In the genomic region with DNA sequence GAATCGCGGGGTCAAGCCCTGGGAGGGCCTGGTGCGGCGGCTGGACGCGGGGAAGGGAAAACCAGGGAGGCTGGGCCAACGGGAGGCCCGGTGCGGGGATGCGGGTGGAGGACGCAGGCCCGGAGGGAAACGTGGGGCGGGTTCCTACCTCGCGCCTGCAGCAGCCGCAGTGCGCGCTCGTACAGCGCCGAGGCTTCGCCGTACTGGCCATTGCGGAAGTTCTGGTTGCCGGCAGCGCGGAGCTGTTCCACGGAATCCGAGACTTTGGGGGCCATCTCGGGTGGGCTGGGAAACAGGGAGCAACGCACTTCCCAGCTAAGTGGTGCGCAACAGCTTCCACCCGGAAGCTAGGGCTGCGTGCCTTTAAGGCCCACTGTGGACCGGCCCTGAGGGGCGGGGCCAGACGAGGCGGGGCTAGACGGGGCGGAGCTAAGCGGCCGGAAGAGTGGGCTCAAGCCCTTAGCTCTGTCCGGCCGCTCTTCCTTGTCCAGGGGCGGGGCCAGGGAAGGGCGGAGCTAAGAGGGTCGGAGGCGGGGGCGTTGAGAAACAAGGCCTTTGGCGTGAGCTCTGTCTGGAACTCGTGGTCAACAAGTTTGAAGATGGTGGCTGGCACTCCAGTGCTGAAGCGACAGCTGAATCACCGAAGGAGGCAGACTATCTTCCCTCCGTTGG, we compare ENCODE assay signal across 7 mouse cellular contexts. TPM values are rescaled to one million over a fixed set of nuclear protein-coding genes. Genes with fewer than 3 reads are reported as not detected.
DNase-seq lines count a peak whose midpoint lies in the region; ATAC-seq and TF ChIP-seq lines count a peak whose summit lies in the region.

A gene (minus strand): TSS at position 405 of the 672 bp plus-strand sequence.

- peak within 1 kb of the TSS; percentile 84 for H3K27ac ChIP-seq in intestine, postnatal 0 days (ENCODE audit: low read depth, low read length)
- peak within 1 kb of the TSS; percentile 77 for H3K27ac ChIP-seq in midbrain, embryonic 12.5 days (replicated peaks)
- peak within 1 kb of the TSS; percentile 48 for H3K27ac ChIP-seq in small intestine, adult 2 months (ENCODE audit: insufficient read depth, low read depth, low read length)

- ATAC-seq in intestine, postnatal 0 days = peak; percentile 92
- peak; percentile 96 for ATAC-seq in midbrain, embryonic 12.5 days (ENCODE audit: low FRiP score, low read depth)

- H3K9me3 ChIP-seq in intestine, postnatal 0 days (ENCODE audit: control insufficient read depth) = no peaks in the 10 kb centered on the region
- H3K9me3 ChIP-seq in midbrain, embryonic 12.5 days = no peaks in the 10 kb centered on the region

- under 1% methylated on average over 54 of the region's 55 CpGs for WGBS in intestine, postnatal 0 days
- under 1% methylated on average over 53 of the region's 55 CpGs for WGBS in midbrain, embryonic 12.5 days
- 1% methylated on average over 55 of the region's 55 CpGs for WGBS in small intestine, adult 2 months

- TF ChIP-seq CTCF in intestine, postnatal 0 days (IDR thresholded peaks at IDR 0.05; ENCODE audit: low read depth) = 0 out of 2 replicates have a peak, but pooled peaks have one; percentile 9
- TF ChIP-seq CTCF in small intestine, adult 2 months (IDR thresholded peaks at IDR 0.05; ENCODE audit: extremely low read depth, insufficient read length, insufficient replicate concordance, low read depth, low read length) = no peak

- H3K4me3 ChIP-seq in intestine, postnatal 0 days (ENCODE audit: low read depth, low read length) = peak within 1 kb of the TSS; percentile 98
- H3K4me3 ChIP-seq in midbrain, embryonic 12.5 days = peak within 1 kb of the TSS; percentile 81
- peak within 1 kb of the TSS; percentile 84 for H3K4me3 ChIP-seq in small intestine, adult 2 months (ENCODE audit: low read depth, low read length)

- no peaks in the 10 kb centered on the region for H3K27me3 ChIP-seq in intestine, postnatal 0 days (replicated peaks; ENCODE audit: control insufficient read depth, insufficient read depth, low read length)
- no peaks in the 10 kb centered on the region for H3K27me3 ChIP-seq in midbrain, embryonic 12.5 days
- H3K27me3 ChIP-seq in small intestine, adult 2 months (ENCODE audit: control insufficient read depth, insufficient read depth, low read length) = no peaks in the 10 kb centered on the region

- peak; percentile 98 for TF ChIP-seq POLR2A in small intestine, adult 2 months (IDR thresholded peaks at IDR 0.05; ENCODE audit: low read depth, low read length)

- peak within 1 kb of the TSS; percentile 84 for H3K4me2 ChIP-seq in intestine, postnatal 0 days (replicated peaks; ENCODE audit: low read depth)
- H3K4me2 ChIP-seq in midbrain, embryonic 12.5 days (replicated peaks) = peak within 1 kb of the TSS; percentile 93

- peaks cover 10% of the 10 kb centered on the region for H3K36me3 ChIP-seq in intestine, postnatal 0 days (ENCODE audit: control insufficient read depth, insufficient read depth)
- H3K36me3 ChIP-seq in midbrain, embryonic 12.5 days = peaks cover 12% of the 10 kb centered on the region; the same call in 1 of the 2 replicates
- peaks cover 5% of the 10 kb centered on the region for H3K36me3 ChIP-seq in small intestine, adult 2 months (ENCODE audit: control insufficient read depth, insufficient read depth, low read length)

- intact Hi-C loops in left cerebral cortex, postnatal 4 days (cut with DNase I) = no loop called here

- peak; percentile 95 for DNase-seq in adrenal gland, adult 8-10 months
- peak; percentile 99 for DNase-seq in embryo, embryonic 9.5 days (ENCODE audit: extremely low spot score)
- peak; percentile 49 for DNase-seq in gonadal fat pad, adult 2 months (ENCODE audit: low read depth)
- peak; percentile 96 for DNase-seq in left cerebral cortex, postnatal 4 days

- peak within 1 kb of the TSS; percentile 91 for H3K9ac ChIP-seq in intestine, postnatal 0 days (ENCODE audit: low read depth, low read length)
- peak within 1 kb of the TSS; percentile 84 for H3K9ac ChIP-seq in midbrain, embryonic 12.5 days (replicated peaks)

- no peaks in the 10 kb centered on the region for H3K4me1 ChIP-seq in intestine, postnatal 0 days (replicated peaks; ENCODE audit: control insufficient read depth, insufficient read depth, low read length)
- peaks cover 33% of the 10 kb centered on the region for H3K4me1 ChIP-seq in midbrain, embryonic 12.5 days
- H3K4me1 ChIP-seq in small intestine, adult 2 months (ENCODE audit: control insufficient read depth, insufficient read depth, insufficient read length, low read length) = peaks cover 11% of the 10 kb centered on the region; the same call in 1 of the 2 replicates

RNA-seq across cellular contexts. Expression of the gene that starts here (rescaled TPM):
- 10 to 100 TPM; 44.9 to 54.8 (median 45.7) TPM for total RNA-seq in adrenal gland, adult 8-10 months (2022)
- 46.7 and 59.2 TPM in 2 replicates for polyA plus RNA-seq in gonadal fat pad, adult 2 months (2012; rRNA removed)
- polyA plus RNA-seq in intestine, postnatal 0 days (2015; fragmentation: Nextera tagmentation; extraction: Ambion mirVana) = 25.0 and 27.8 TPM in 2 replicates
- total RNA-seq in left cerebral cortex, postnatal 4 days (2021) = 10 to 100 TPM; 41.4 to 42.7 TPM
- 45.1 and 47.0 TPM in 2 replicates for polyA plus RNA-seq in midbrain, embryonic 12.5 days (2016; fragmentation: Nextera tagmentation; extraction: Ambion mirVana)
- 20.0 and 39.4 TPM in 2 replicates for polyA plus RNA-seq in small intestine, adult 2 months (2012; rRNA removed)

Comparison
In these comparisons a context has a peak if more than half of its experiments do, and no peak if none do; other contexts are left out.
1. Peak in every context shown above with its lines: DNase-seq, ATAC-seq, H3K4me3 ChIP-seq and H3K27ac ChIP-seq.
2. DNase-seq: peak in every context shown above with its lines; median percentile 99 in embryo, embryonic 9.5 days; 96 in left cerebral cortex, postnatal 4 days; 95 in adrenal gland, adult 8-10 months; 49 in gonadal fat pad, adult 2 months.